Mouse (Mus musculus): ENCODE data around the gene Slc7a15. TPM values are rescaled to one million over a fixed set of nuclear protein-coding genes. Genes with fewer than 3 reads are reported as not detected.

Slc7a15 gene
- total RNA-seq, 2 experiments from 2014 or later = 0.24 TPM; not detected in 1

DNA sequence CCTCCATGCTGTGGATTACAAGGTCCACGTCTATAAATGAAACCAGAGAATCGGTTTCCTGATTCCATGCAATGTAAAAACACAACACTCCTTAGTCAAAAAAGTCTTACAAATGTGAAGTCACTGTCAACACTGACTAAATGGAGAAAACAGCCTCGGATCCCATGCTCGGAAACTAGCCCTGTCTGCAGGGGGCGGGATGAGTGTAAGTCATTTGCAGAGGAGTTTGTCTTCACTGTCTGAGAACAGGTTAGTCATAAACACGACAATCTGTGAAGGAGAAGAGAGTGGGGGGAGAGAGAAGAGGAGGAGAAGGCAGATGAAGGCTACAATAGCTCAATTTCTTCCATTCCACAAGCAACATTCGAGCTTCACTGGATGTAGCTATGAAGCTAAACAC is 113.6 kb downstream of the Slc7a15 start:
- no peak for DNase-seq

DNA sequence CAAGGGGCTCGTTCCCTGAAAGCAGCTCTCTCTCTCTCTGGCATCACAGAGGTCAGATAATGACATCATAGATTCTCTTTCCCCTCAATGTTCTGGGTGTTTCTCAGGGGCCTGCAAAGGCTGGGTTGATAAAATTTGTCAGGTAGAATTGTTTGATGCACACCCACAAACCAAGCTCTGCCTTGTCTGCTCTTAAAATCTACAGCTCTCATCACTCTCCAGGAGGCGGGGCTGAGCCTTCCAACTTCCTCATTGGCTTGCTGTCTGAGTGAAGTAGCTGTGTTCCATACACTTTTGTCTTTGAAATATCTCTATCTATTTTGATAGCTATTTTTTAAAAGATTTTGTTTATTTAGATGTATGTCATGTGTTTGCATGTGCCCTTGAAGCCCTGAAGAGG is 116.7 kb downstream of the Slc7a15 start:
- no peak for DNase-seq

Other genes starting within 250 kb of the Slc7a15 start
- gene Rhob, start 99.1 kb downstream of the Slc7a15 start, total RNA-seq (2021) = 100 to 1,000 TPM; 177 to 223 TPM
- gene Pum2, start 75.1 kb upstream of the Slc7a15 start, total RNA-seq (2021) = 100 to 1,000 TPM; 131 to 150 TPM
- 10 to 100 TPM; 27.2 to 42.0 TPM for gene Sdc1, start 172.3 kb upstream of the Slc7a15 start, total RNA-seq (2021)

All from adrenal gland, postnatal 10 days (tissue).